In genomic region chr12:111769306-111769705, GRCm38 (mm10) we compare ENCODE assay signal across 8 mouse cellular contexts. TPM values are rescaled to one million over a fixed set of nuclear protein-coding genes. Genes with fewer than 3 reads are reported as not detected.
DNase-seq lines count a peak whose midpoint lies in the region; ATAC-seq and TF ChIP-seq lines count a peak whose summit lies in the region.

No protein-coding gene starts in this region.

- peak; percentile 45 for DNase-seq in adrenal gland, adult 2 months
- no peak for DNase-seq in adrenal gland, postnatal 4 days (ENCODE audit: low spot score in 2 of 2)
- DNase-seq in cerebellum, postnatal 25 days = peak; percentile 54 to 76
- DNase-seq in kidney, postnatal 4 days = peak; percentile 77 to 84
- DNase-seq in naive thymus-derived CD4-positive, alpha-beta T cell, adult 2 months (ENCODE audit: low read depth) = peak; percentile 44
- no peak for DNase-seq in embryo, embryonic 9.5 days (ENCODE audit: extremely low spot score)

- no peak overlapping the region for H3K27ac ChIP-seq in ES-Bruce4 (ENCODE audit: insufficient read depth, low read length)
- peak overlapping the region; percentile 74 for H3K27ac ChIP-seq in heart, embryonic 16.5 days (ENCODE audit: low read length)

- TF ChIP-seq CTCF in ES-Bruce4 (IDR thresholded peaks at IDR 0.05; ENCODE audit: low read depth, low read length) = peak; percentile 29

- no peaks in the 10 kb centered on the region for H3K9me3 ChIP-seq in ES-Bruce4 (replicated peaks; ENCODE audit: control insufficient read depth, insufficient read depth, low read length, poor library complexity, severe bottlenecking)
- H3K9me3 ChIP-seq in heart, embryonic 16.5 days (replicated peaks; ENCODE audit: control insufficient read depth, low read length) = no peaks in the 10 kb centered on the region

- TF ChIP-seq POLR2A in ES-Bruce4 (IDR thresholded peaks at IDR 0.05; ENCODE audit: insufficient read depth, low read length) = no peak

- H3K4me3 ChIP-seq in ES-Bruce4 (ENCODE audit: low read depth, low read length) = no peak overlapping the region
- no peak overlapping the region for H3K4me3 ChIP-seq in heart, embryonic 16.5 days (ENCODE audit: low read length)

- peaks cover 4% of the 10 kb centered on the region for H3K4me1 ChIP-seq in ES-Bruce4 (ENCODE audit: control insufficient read depth, insufficient read depth, low read length)
- peaks cover 38% of the 10 kb centered on the region for H3K4me1 ChIP-seq in heart, embryonic 16.5 days (ENCODE audit: control insufficient read depth, insufficient read depth, low read length)

- 0 out of 2 replicates have a peak, but pooled peaks cover 5% of the 10 kb centered on the region for H3K36me3 ChIP-seq in ES-Bruce4 (ENCODE audit: control insufficient read depth, insufficient read depth, low read length, poor library complexity, severe bottlenecking)
- H3K36me3 ChIP-seq in heart, embryonic 16.5 days (ENCODE audit: control insufficient read depth, insufficient read depth) = peaks cover 15% of the 10 kb centered on the region

- H3K9ac ChIP-seq in ES-Bruce4 (ENCODE audit: low read depth, poor library complexity, severe bottlenecking) = no peak overlapping the region
- H3K9ac ChIP-seq in heart, embryonic 16.5 days (ENCODE audit: low read length) = no peak overlapping the region

- H3K4me2 ChIP-seq in heart, embryonic 16.5 days (ENCODE audit: low read depth, low read length) = no peak overlapping the region

- peak; percentile 72 for ATAC-seq in heart, embryonic 16.5 days (replicated peaks; ENCODE audit: extremely low read depth, insufficient read depth, low FRiP score)

- 27% methylated on average over 10 of the region's 10 CpGs for WGBS in heart, embryonic 16.5 days

- no peak for TF ChIP-seq EP300 in ES-Bruce4 (IDR thresholded peaks at IDR 0.05; ENCODE audit: insufficient read depth, low read depth, low read length)

- no peaks in the 10 kb centered on the region for H3K27me3 ChIP-seq in ES-Bruce4 (ENCODE audit: control insufficient read depth, insufficient read depth, low read length, poor library complexity, severe bottlenecking)
- H3K27me3 ChIP-seq in heart, embryonic 16.5 days (ENCODE audit: control insufficient read depth, insufficient read depth, low read length) = no peaks in the 10 kb centered on the region

RNA-seq across cellular contexts. Expression of gene Klc1, which starts 10.7 kb away (rescaled TPM):
- 100 to 1,000 TPM in 1 of 2 experiments, 10 to 100 TPM in 1; 87.7 to 107 TPM for total RNA-seq in adrenal gland, adult 2 months (2021)
- polyA plus RNA-seq in adrenal gland, adult 2 months (2012; rRNA removed) = 61.6 and 71.6 TPM in 2 replicates
- total RNA-seq in adrenal gland, postnatal 4 days (2021) = 100 to 1,000 TPM; 128 to 142 TPM
- polyA plus RNA-seq in ES-Bruce4 (2011; ENCODE audit: insufficient read depth, insufficient read length, low read depth, missing spikeins) = 92.2 and 92.5 TPM in 2 replicates
- polyA plus RNA-seq in heart, embryonic 16.5 days (2015; fragmentation: Nextera tagmentation; extraction: Ambion mirVana) = 125 and 134 TPM in 2 replicates

RNA-seq across cellular contexts. Expression of gene Xrcc3, which starts 44.4 kb away (rescaled TPM):
- 10 to 100 TPM in 1 of 2 experiments, 1 to 10 TPM in 1; 8.8 to 17.8 TPM for total RNA-seq in adrenal gland, adult 2 months (2021)
- polyA plus RNA-seq in adrenal gland, adult 2 months (2012; rRNA removed) = 19.7 and 22.5 TPM in 2 replicates
- 10 to 100 TPM; 19.2 to 22.5 TPM for total RNA-seq in adrenal gland, postnatal 4 days (2021)
- polyA plus RNA-seq in ES-Bruce4 (2011; ENCODE audit: insufficient read depth, insufficient read length, low read depth, missing spikeins) = 13.9 and 14.3 TPM in 2 replicates
- polyA plus RNA-seq in heart, embryonic 16.5 days (2015; fragmentation: Nextera tagmentation; extraction: Ambion mirVana) = 5.6 and 6.7 TPM in 2 replicates

RNA-seq across cellular contexts. Expression of gene Zfyve21, which starts 44.7 kb away (rescaled TPM):
- 100 to 1,000 TPM in 1 of 2 experiments, 10 to 100 TPM in 1; 63.4 to 125 TPM for total RNA-seq in adrenal gland, adult 2 months (2021)
- polyA plus RNA-seq in adrenal gland, adult 2 months (2012; rRNA removed) = 124 and 125 TPM in 2 replicates
- 10 to 100 TPM; 68.3 to 74.4 TPM for total RNA-seq in adrenal gland, postnatal 4 days (2021)
- polyA plus RNA-seq in ES-Bruce4 (2011; ENCODE audit: insufficient read depth, insufficient read length, low read depth, missing spikeins) = 36.0 and 37.0 TPM in 2 replicates
- 111 and 124 TPM in 2 replicates for polyA plus RNA-seq in heart, embryonic 16.5 days (2015; fragmentation: Nextera tagmentation; extraction: Ambion mirVana)

RNA-seq across cellular contexts. Expression of gene Apopt1, which starts 56.2 kb away (rescaled TPM):
- 10 to 100 TPM; 67.7 to 70.0 TPM for total RNA-seq in adrenal gland, adult 2 months (2021)
- 191 and 279 TPM in 2 replicates for polyA plus RNA-seq in adrenal gland, adult 2 months (2012; rRNA removed)
- total RNA-seq in adrenal gland, postnatal 4 days (2021) = 10 to 100 TPM; 65.4 to 70.1 TPM
- 49.1 and 49.4 TPM in 2 replicates for polyA plus RNA-seq in ES-Bruce4 (2011; ENCODE audit: insufficient read depth, insufficient read length, low read depth, missing spikeins)
- 40.2 and 43.9 TPM in 2 replicates for polyA plus RNA-seq in heart, embryonic 16.5 days (2015; fragmentation: Nextera tagmentation; extraction: Ambion mirVana)

RNA-seq across cellular contexts. Expression of gene Bag5, which starts 56.2 kb away (rescaled TPM):
- total RNA-seq in adrenal gland, adult 2 months (2021) = 10 to 100 TPM; 32.5 to 37.7 TPM
- polyA plus RNA-seq in adrenal gland, adult 2 months (2012; rRNA removed) = 8.0 and 12.0 TPM in 2 replicates
- total RNA-seq in adrenal gland, postnatal 4 days (2021) = 10 to 100 TPM; 35.8 to 37.0 TPM
- polyA plus RNA-seq in ES-Bruce4 (2011; ENCODE audit: insufficient read depth, insufficient read length, low read depth, missing spikeins) = 13.4 and 14.6 TPM in 2 replicates
- 40.9 and 42.9 TPM in 2 replicates for polyA plus RNA-seq in heart, embryonic 16.5 days (2015; fragmentation: Nextera tagmentation; extraction: Ambion mirVana)

Comparison
In these comparisons a context has a peak if more than half of its experiments do, and no peak if none do; other contexts are left out.
1. DNase-seq: peak in adrenal gland, adult 2 months (single experiment), cerebellum, postnatal 25 days (2 of 2), kidney, postnatal 4 days (2 of 2) and naive thymus-derived CD4-positive, alpha-beta T cell, adult 2 months (single experiment); none in adrenal gland, postnatal 4 days (0 of 2) and embryo, embryonic 9.5 days (single experiment).